Mouse (Mus musculus): ENCODE measurements around the gene Strada.
"Not testable (repeated sequence)": the region's sequence is repeated elsewhere in the genome, so short reads cannot be mapped to it uniquely, and the experiment has no call there.

Strada gene

GRCm38 (mm10) chr11:106202123-106202465 lies at the start of gene Strada:
Gene Strada (minus strand): TSS chr11:106202168.
- in situ Hi-C loops (cut with MboI; ENCODE audit: unreplicated experiment in 2 of 2): no loop called here

- in situ Hi-C loops (cut with MboI; ENCODE audit: unreplicated experiment in 2 of 2): loop anchor here in 1 of 2 experiments (5.0 to 10.0 kb wide), 2 partner anchors 78 to 95 kb away; no protein-coding TSS in a partner anchor
These were observed 47.4 kb upstream of the Strada start for GRCm38 (mm10) chr11:106249326-106249725.

GRCm38 (mm10) chr11:106246834-106247233 lies 44.9 kb upstream of the Strada start:
- in situ Hi-C loops (cut with MboI; ENCODE audit: unreplicated experiment in 2 of 2): loop anchor here in 1 of 2 experiments (5.0 to 10.0 kb wide), 2 partner anchors 80 to 92 kb away; no protein-coding TSS in a partner anchor

GRCm38 (mm10) chr11:106233978-106234377 lies 32.0 kb upstream of the Strada start:
- in situ Hi-C loops (cut with MboI; ENCODE audit: unreplicated experiment in 2 of 2): loop anchor here in 1 of 2 experiments (10.0 kb wide), 1 partner anchor 79 kb away; no protein-coding TSS in a partner anchor

GRCm38 (mm10) chr11:106220603-106221002 lies 18.6 kb upstream of the Strada start:
- in situ Hi-C loops (cut with MboI; ENCODE audit: unreplicated experiment in 2 of 2): loop anchor here in 1 of 2 experiments (5.0 kb wide), 1 partner anchor 47 kb away; no protein-coding TSS in a partner anchor

- in situ Hi-C loops (cut with MboI; ENCODE audit: unreplicated experiment in 2 of 2): no loop called here
These were observed 14.9 kb upstream of the Strada start, which contains the start of gene Ddx42 for GRCm38 (mm10) chr11:106216730-106217490. Gene Ddx42 (plus strand): TSS chr11:106216926.

GRCm38 (mm10) chr11:106215927-106216729 lies 14.2 kb upstream of the Strada start, which contains the start of gene Ccdc47:
Gene Ccdc47 (minus strand): TSS chr11:106216344.
- in situ Hi-C loops (cut with MboI; ENCODE audit: unreplicated experiment in 2 of 2): no loop called here

- in situ Hi-C loops (cut with MboI; ENCODE audit: unreplicated experiment in 2 of 2): no loop called here
These were observed 13.5 kb upstream of the Strada start for GRCm38 (mm10) chr11:106215450-106215859.

GRCm38 (mm10) chr11:106214856-106215255 lies 12.9 kb upstream of the Strada start:
- in situ Hi-C loops (cut with MboI; ENCODE audit: unreplicated experiment in 2 of 2): no loop called here

GRCm38 (mm10) chr11:106212771-106213170 lies 10.8 kb upstream of the Strada start:
- in situ Hi-C loops (cut with MboI; ENCODE audit: unreplicated experiment in 2 of 2): no loop called here

GRCm38 (mm10) chr11:106201337-106202122 lies 438 bp downstream of the Strada start:
- in situ Hi-C loops (cut with MboI; ENCODE audit: unreplicated experiment in 2 of 2): no loop called here

- in situ Hi-C loops (cut with MboI; ENCODE audit: unreplicated experiment in 2 of 2): no loop called here
These were observed 1.2 kb downstream of the Strada start for GRCm38 (mm10) chr11:106200756-106201155.

- in situ Hi-C loops (cut with MboI; ENCODE audit: unreplicated experiment in 2 of 2): not testable (repeated sequence)
These were observed 2.0 kb downstream of the Strada start for GRCm38 (mm10) chr11:106199997-106200396.

- in situ Hi-C loops (cut with MboI; ENCODE audit: unreplicated experiment in 2 of 2): no loop called here
These were observed 3.7 kb downstream of the Strada start for GRCm38 (mm10) chr11:106198277-106198676.

GRCm38 (mm10) chr11:106195341-106195740 lies 6.6 kb downstream of the Strada start:
- in situ Hi-C loops (cut with MboI; ENCODE audit: unreplicated experiment in 2 of 2): no loop called here

GRCm38 (mm10) chr11:106194891-106195290 lies 7.1 kb downstream of the Strada start:
- in situ Hi-C loops (cut with MboI; ENCODE audit: unreplicated experiment in 2 of 2): no loop called here

GRCm38 (mm10) chr11:106194155-106194541 lies 7.8 kb downstream of the Strada start:
- in situ Hi-C loops (cut with MboI; ENCODE audit: unreplicated experiment in 2 of 2): no loop called here

GRCm38 (mm10) chr11:106193371-106194154 lies 8.4 kb downstream of the Strada start:
- in situ Hi-C loops (cut with MboI; ENCODE audit: unreplicated experiment in 2 of 2): no loop called here

- in situ Hi-C loops (cut with MboI; ENCODE audit: unreplicated experiment in 2 of 2): no loop called here
These were observed 9.2 kb downstream of the Strada start for GRCm38 (mm10) chr11:106192657-106193370.

All from v-Abl transformed pro-B cells (cell line).